In the genomic region with DNA sequence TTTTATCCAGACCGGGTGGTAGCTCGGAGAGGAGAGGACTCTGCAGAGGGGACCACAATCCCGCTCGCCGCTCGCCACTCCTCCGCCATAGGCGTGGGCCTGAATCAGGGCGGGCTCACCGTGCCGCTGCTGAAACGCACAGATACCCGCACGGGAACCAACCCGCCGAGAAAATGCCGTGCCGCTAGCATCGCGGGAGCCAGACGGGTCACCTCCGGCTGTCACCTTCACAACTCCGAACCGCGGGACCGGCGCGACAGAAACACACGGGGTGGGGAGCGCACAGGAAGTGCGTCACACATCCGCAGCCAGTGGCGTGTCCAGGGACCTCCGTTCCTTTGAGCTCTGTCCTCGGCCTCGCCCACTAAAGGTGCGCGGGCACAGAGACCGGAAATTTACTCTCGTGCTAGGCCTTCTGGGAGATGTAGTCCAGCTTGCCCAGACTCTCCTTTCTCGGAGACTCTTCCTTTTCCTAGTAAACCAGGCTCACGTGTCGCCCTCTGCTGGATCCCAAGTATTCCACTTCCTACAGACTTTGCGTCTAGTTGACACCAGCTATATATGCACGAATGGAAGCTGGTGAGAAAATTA, we compare ENCODE assay signal across 8 mouse cellular contexts. TPM values are rescaled to one million over a fixed set of nuclear protein-coding genes. Genes with fewer than 3 reads are reported as not detected.
DNase-seq lines count a peak whose midpoint lies in the region; ATAC-seq lines count a peak whose summit lies in the region.

A gene (minus strand): TSS at position 375 of the 591 bp plus-strand sequence.

- H3K4me1 ChIP-seq in heart, embryonic 10.5 days, result peaks cover 28% of the 10 kb centered on the region
- H3K4me1 ChIP-seq in kidney, embryonic 15.5 days, result peaks cover 20% of the 10 kb centered on the region

- peak within 1 kb of the TSS; percentile 94 for H3K4me3 ChIP-seq in heart, embryonic 10.5 days
- H3K4me3 ChIP-seq in kidney, embryonic 15.5 days (replicated peaks), result peak within 1 kb of the TSS; percentile 86

- peak within 1 kb of the TSS; percentile 61 for H3K4me2 ChIP-seq in kidney, embryonic 15.5 days

- H3K27me3 ChIP-seq in heart, embryonic 10.5 days (ENCODE audit: insufficient read depth, poor library complexity, severe bottlenecking), result no peaks in the 10 kb centered on the region
- no peaks in the 10 kb centered on the region for H3K27me3 ChIP-seq in kidney, embryonic 15.5 days

- no peaks in the 10 kb centered on the region for H3K9me3 ChIP-seq in heart, embryonic 10.5 days
- no peaks in the 10 kb centered on the region for H3K9me3 ChIP-seq in kidney, embryonic 15.5 days (replicated peaks)

- peak within 1 kb of the TSS; percentile 77 for H3K9ac ChIP-seq in kidney, embryonic 15.5 days

- WGBS in heart, embryonic 10.5 days, result under 1% methylated on average over 45 of the region's 45 CpGs
- under 1% methylated on average over 45 of the region's 45 CpGs for WGBS in kidney, embryonic 15.5 days

- ATAC-seq in erythroblast, adult 5-6 weeks (replicated peaks; ENCODE audit: low FRiP score, poor library complexity, severe bottlenecking), result peak; percentile 95
- peak; percentile 99 for ATAC-seq in kidney, embryonic 15.5 days (replicated peaks; ENCODE audit: low FRiP score)
- peak; percentile 93 for ATAC-seq in monocyte, adult 5-6 weeks (replicated peaks; ENCODE audit: insufficient number of reproducible peaks, low FRiP score, low TSS enrichment, poor library complexity, severe bottlenecking)

- DNase-seq in B cell, adult 2 months, result peak; percentile 94 to 95
- DNase-seq in brain, adult 2 months (ENCODE audit: low read depth, low spot score), result peak; percentile 100
- peak; percentile 99 for DNase-seq in heart, embryonic 10.5 days (ENCODE audit: low spot score)
- DNase-seq in liver, result peak; percentile 96
- peak; percentile 93 to 95 for DNase-seq in spleen, postnatal 4 days (ENCODE audit: low spot score in 2 of 2)

- H3K27ac ChIP-seq in heart, embryonic 10.5 days, result peak within 1 kb of the TSS; percentile 93
- peak within 1 kb of the TSS; percentile 77 for H3K27ac ChIP-seq in kidney, embryonic 15.5 days

- H3K36me3 ChIP-seq in heart, embryonic 10.5 days, result peaks cover 29% of the 10 kb centered on the region
- H3K36me3 ChIP-seq in kidney, embryonic 15.5 days, result peaks cover 34% of the 10 kb centered on the region

RNA-seq across cellular contexts. Expression of the gene that starts here (rescaled TPM):
- 57.8 and 76.5 TPM in 2 replicates for total RNA-seq in erythroblast, adult 5-6 weeks (2015; ENCODE audit: low replicate concordance)
- total RNA-seq in erythroblast, adult 5-6 weeks (2017; ENCODE audit: low replicate concordance), result 60.4 and 63.3 TPM in 2 replicates
- 298 and 420 TPM in 2 replicates for polyA plus RNA-seq in heart, embryonic 10.5 days (2016; fragmentation: Nextera tagmentation; extraction: Ambion mirVana)
- polyA plus RNA-seq in kidney, embryonic 15.5 days (2015; fragmentation: Nextera tagmentation; extraction: Ambion mirVana), result 220 and 237 TPM in 2 replicates
- 74.5 to 108 TPM (median 103 TPM) in 3 replicates for total RNA-seq in monocyte, adult 5-6 weeks (2017)

Comparison
In these comparisons a context has a peak if more than half of its experiments do, and no peak if none do; other contexts are left out.
1. Peak in every context shown above with its lines: DNase-seq, ATAC-seq, H3K4me3 ChIP-seq and H3K27ac ChIP-seq.